Mouse (Mus musculus): ENCODE measurements around the gene Syngr2. TPM values are rescaled to one million over a fixed set of nuclear protein-coding genes. Genes with fewer than 3 reads are reported as not detected.
A peak's percentile ranks its signal among the peaks of the same experiment; 100 is the strongest.

Gene Syngr2
- total and polyA plus RNA-seq, 3 experiments: 189 to 384 TPM; not detected in 1

GRCm38 (mm10) chr11:117825333-117826101 lies 16.0 kb downstream of the Syngr2 start, which contains the start of the genes Afmid and Tk1 (continued):
- TF ChIP-seq CHD1 (IDR thresholded peaks at IDR 0.05; ENCODE audit: low read depth, low read length) (peak; percentile 0; the same call in 1 of the 2 replicates), E2F4 (IDR thresholded peaks at IDR 0.05; ENCODE audit: borderline replicate concordance, low read depth, low read length) (peak; percentile 94), SMC3 (IDR thresholded peaks at IDR 0.05; ENCODE audit: low read depth, low read length) (no peak), MAZ (IDR thresholded peaks at IDR 0.05; ENCODE audit: low read depth, low read length) (peak; percentile 66; the same call in 1 of the 2 replicates)

DNA sequence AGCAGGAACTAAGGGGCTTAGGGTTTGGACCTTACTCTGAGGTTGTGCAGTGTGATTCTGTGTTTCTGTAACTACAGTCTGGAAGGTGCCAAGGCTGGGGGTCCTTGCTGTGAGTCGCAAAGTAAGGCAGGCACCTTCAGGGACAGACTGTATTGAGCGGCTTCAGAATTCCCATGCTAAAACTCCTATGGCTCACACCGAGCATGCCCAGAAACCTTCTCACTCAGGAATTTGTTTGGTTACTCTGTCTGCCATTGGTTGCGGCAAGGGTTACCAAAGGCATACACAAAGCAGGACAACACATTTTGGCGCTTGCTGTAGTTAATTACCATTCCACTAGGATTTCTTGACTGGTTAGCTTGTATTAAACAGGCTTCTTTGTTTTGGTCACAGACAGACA lies 16.7 kb downstream of the Syngr2 start:
- Histone ChIP-seq H3K9me3 (replicated peaks; ENCODE audit: insufficient read depth, low read length) (no peaks in the 10 kb centered on the region), H3K79me2 (ENCODE audit: control insufficient read depth, insufficient read depth, low read length, poor library complexity) (peaks cover 24% of the 10 kb centered on the region), H3K36me3 (ENCODE audit: control insufficient read depth in 1 of 2, insufficient read depth in 2 of 2, low read length in 2 of 2) (peaks cover 0 to 43% of the 10 kb centered on the region in 2 experiments; a peak in 2 of 4 replicates), H3K4me3 (ENCODE audit: control insufficient read depth in 1 of 2, insufficient read depth in 1 of 2, low read depth in 2 of 2, low read length in 2 of 2) (peak overlapping the region; percentile 41 to 80), H3K4me1 (ENCODE audit: control insufficient read depth in 1 of 2, insufficient read depth in 2 of 2, low read length in 2 of 2) (peaks cover 23 to 60% of the 10 kb centered on the region in 2 experiments), H3K27me3 (ENCODE audit: control insufficient read depth in 1 of 2, insufficient read depth in 2 of 2, low read length in 2 of 2) (no peaks in the 10 kb centered on the region), H3K9ac (ENCODE audit: control insufficient read depth, low read depth, low read length, poor library complexity, severe bottlenecking) (peak overlapping the region; percentile 95), H3K27ac (ENCODE audit: control insufficient read depth, low read depth, low read length) (peak overlapping the region; percentile 25)
- DNase-seq (ENCODE audit: low read depth, low spot score): no peak
- TF ChIP-seq MAFK (IDR thresholded peaks at IDR 0.05; ENCODE audit: borderline replicate concordance, low read depth, low read length) (no peak), POLR2AphosphoS5 (IDR thresholded peaks at IDR 0.05; ENCODE audit: borderline replicate concordance, low read depth, low read length) (no peak)

GRCm38 (mm10) chr11:117826916-117827315 lies 17.4 kb downstream of the Syngr2 start:
- H3K9ac ChIP-seq (ENCODE audit: control insufficient read depth, low read depth, low read length, poor library complexity, severe bottlenecking): no peak overlapping the region
- peaks cover 24% of the 10 kb centered on the region for H3K79me2 ChIP-seq (ENCODE audit: control insufficient read depth, insufficient read depth, low read length, poor library complexity)
- no peaks in the 10 kb centered on the region for H3K27me3 ChIP-seq (ENCODE audit: control insufficient read depth in 1 of 2, insufficient read depth in 2 of 2, low read length in 2 of 2)
- DNase-seq (ENCODE audit: low read depth, low spot score): no peak
- peaks cover 23 to 67% of the 10 kb centered on the region in 2 experiments for H3K4me1 ChIP-seq (ENCODE audit: control insufficient read depth in 1 of 2, insufficient read depth in 2 of 2, low read length in 2 of 2)
- H3K9me3 ChIP-seq (replicated peaks; ENCODE audit: insufficient read depth, low read length): no peaks in the 10 kb centered on the region
- TF ChIP-seq ZNF384 (IDR thresholded peaks at IDR 0.05; ENCODE audit: low read depth, low read length) (0 out of 2 replicates have a peak, but pooled peaks have one; percentile 7), ELF1 (IDR thresholded peaks at IDR 0.05; ENCODE audit: low read depth, low read length) (no peak), MAX (IDR thresholded peaks at IDR 0.05; ENCODE audit: low read length) (0 out of 2 replicates have a peak, but pooled peaks have one; percentile 21)
- peaks cover 0 to 46% of the 10 kb centered on the region in 2 experiments; a peak in 2 of 4 replicates for H3K36me3 ChIP-seq (ENCODE audit: control insufficient read depth in 1 of 2, insufficient read depth in 2 of 2, low read length in 2 of 2)
- H3K27ac ChIP-seq (ENCODE audit: control insufficient read depth, low read depth, low read length): no peak overlapping the region
- no peak overlapping the region for H3K4me3 ChIP-seq (ENCODE audit: control insufficient read depth in 1 of 2, insufficient read depth in 1 of 2, low read depth in 2 of 2, low read length in 2 of 2)

DNA sequence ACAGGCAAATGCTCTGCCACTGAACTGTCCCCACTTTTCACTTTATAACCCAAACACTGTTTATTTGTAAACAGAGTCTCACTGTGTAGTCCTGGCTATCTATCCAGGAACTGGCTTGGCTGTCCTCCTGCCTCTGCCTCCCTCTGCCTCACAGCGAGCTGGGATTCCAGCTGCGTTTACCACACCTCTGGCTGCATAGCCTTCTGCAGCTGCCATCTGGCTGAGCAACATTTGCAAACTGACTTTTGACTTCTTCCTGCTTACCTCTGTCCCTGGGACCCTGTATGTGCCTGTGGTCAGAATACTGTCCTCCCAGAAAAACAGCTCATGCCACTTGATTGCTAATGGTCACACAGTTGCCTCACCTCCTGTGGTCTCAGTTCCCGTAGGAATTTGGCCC lies 17.9 kb downstream of the Syngr2 start:
- peak overlapping the region in 1 of 2 experiments; percentile 27; a peak in 2 of 4 replicates for H3K4me3 ChIP-seq (ENCODE audit: control insufficient read depth in 1 of 2, insufficient read depth in 1 of 2, low read depth in 2 of 2, low read length in 2 of 2)
- H3K79me2 ChIP-seq (ENCODE audit: control insufficient read depth, insufficient read depth, low read length, poor library complexity): peaks cover 24% of the 10 kb centered on the region
- peaks cover 23 to 67% of the 10 kb centered on the region in 2 experiments for H3K4me1 ChIP-seq (ENCODE audit: control insufficient read depth in 1 of 2, insufficient read depth in 2 of 2, low read length in 2 of 2)
- H3K27ac ChIP-seq (ENCODE audit: control insufficient read depth, low read depth, low read length): no peak overlapping the region
- H3K27me3 ChIP-seq (ENCODE audit: control insufficient read depth in 1 of 2, insufficient read depth in 2 of 2, low read length in 2 of 2): no peaks in the 10 kb centered on the region
- no peak for DNase-seq (ENCODE audit: low read depth, low spot score)
- TF ChIP-seq BHLHE40 (IDR thresholded peaks at IDR 0.05; ENCODE audit: borderline replicate concordance, low read depth, low read length) (no peak), TCF12 (IDR thresholded peaks at IDR 0.05; ENCODE audit: low read depth, low read length) (no peak), POLR2A (IDR thresholded peaks at IDR 0.05; ENCODE audit: control insufficient read depth in 1 of 2, insufficient read depth in 1 of 2, low read depth in 1 of 2, low read length in 2 of 2, poor library complexity in 1 of 2) (no peak)
- peaks cover 0 to 46% of the 10 kb centered on the region in 2 experiments; a peak in 2 of 4 replicates for H3K36me3 ChIP-seq (ENCODE audit: control insufficient read depth in 1 of 2, insufficient read depth in 2 of 2, low read length in 2 of 2)
- H3K9ac ChIP-seq (ENCODE audit: control insufficient read depth, low read depth, low read length, poor library complexity, severe bottlenecking): peak overlapping the region; percentile 38
- no peaks in the 10 kb centered on the region for H3K9me3 ChIP-seq (replicated peaks; ENCODE audit: insufficient read depth, low read length)

Data from MEL (cell line).